Mouse (Mus musculus): ENCODE results near the gene Nptx2.

The Nptx2 gene

DNA sequence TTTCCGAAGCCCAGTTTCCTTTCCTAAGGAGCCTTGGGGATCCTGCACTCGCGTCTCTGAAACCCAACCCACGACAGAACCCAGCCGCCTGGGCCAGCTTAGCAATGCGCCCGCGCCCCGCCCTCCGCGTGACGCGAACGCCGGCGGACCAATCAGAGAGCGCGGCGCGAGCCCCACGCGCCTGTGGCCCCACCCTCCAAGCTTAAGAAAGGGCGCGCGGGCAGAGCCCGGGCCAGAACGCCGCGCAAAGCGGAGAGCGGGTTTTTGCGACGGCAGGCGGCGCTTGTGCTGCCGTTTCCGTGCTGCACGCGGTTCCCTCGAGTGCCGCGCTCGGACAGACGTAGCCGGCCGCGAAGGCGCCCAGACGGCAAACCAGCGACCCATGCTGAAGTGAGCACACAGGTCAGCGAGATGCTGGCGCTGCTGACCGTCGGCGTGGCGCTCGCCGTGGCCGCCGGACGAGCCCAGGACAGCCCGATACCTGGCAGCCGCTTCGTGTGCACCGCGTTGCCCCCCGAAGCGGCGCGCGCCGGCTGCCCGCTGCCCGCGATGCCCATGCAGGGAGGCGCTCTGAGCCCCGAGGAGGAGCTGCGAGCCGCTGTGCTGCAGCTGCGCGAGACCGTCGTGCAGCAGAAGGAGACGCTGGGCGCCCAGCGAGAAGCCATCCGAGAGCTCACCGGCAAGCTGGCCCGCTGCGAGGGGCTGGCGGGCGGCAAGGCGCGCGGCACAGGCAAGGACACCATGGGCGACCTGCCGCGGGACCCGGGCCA, at the start of gene Nptx2:
Gene Nptx2 (plus strand): TSS at position 250 of the 770 bp plus-strand sequence.
- peak; percentile 75 for DNase-seq (ENCODE audit: low spot score)

DNA sequence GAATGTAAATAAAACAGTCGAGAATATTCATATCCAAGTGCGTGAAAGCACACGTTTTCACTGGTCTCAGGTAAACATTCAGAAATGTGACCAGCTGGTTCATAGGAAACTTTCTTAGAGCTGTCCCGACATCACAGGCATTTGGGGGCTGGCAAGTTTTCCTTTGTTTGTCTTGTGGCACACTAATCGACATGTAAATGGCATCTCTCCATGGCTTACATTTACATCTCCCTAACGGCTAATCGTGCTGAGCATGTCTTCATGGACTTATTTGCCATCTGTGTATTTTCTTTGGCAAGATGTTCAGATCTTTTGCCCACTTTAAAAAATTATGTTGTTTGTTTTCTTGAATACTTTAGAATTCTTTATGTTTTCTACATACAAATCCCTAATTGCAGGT, 49.2 kb upstream of the Nptx2 start:
- DNase-seq (ENCODE audit: low spot score), result no peak

DNA sequence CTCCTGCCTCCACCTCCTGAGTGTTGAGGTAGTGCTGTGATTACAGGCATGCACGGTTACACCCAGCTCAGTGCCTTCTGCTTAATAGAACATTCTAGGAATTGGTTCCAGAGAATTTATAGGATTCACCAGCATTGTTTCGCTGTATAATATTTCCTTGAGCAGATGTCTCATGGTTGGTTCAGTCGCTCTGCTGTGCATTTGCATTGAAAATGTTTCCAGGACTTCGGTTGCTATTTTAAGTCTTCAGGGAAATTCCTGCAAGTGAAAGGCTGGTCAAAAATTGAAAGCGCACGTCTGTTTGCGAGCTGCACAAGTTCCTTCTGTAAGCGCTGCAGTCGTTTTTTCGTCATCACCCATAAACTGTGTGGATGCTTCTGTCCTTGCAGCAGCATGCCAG, 41.5 kb upstream of the Nptx2 start:
- DNase-seq (ENCODE audit: low spot score), result no peak

DNA sequence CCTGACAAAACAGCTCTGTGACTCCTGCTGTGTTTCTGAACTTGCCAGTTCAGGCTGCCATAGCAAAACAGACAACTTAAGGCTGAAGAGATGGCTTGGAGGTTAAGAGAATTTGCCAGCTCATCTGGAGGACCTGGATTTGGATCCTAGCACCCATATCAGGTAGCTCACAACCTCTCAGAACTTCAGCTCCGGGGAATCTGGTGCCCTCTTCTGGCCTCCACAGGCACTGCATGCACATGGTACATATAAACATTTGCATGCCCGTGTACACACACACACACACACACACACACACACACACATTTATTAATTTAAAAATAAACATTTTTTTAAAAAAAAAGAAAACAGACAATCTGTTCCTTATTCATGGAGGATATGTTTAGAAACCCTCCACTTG, 40.0 kb upstream of the Nptx2 start:
- no peak for DNase-seq (ENCODE audit: low spot score)

DNA sequence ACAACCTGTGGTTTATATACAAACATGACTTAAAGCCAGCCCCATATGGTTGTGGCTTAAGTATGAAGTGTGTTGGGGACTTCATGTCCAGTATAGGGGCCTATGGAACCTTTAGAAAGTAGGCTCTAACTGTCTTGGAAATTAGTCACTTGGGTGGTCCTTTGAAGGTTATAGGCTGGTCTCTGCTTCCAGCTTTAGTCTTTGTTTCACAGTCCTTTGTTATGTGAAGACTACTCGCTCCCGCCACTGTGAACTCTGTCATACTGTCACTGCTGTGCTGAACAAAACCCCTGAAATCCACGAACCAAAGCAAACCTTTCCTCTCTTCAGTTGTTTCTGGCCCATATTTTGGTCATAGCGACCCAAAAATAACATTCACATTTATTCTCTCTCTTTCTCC, 39.5 kb upstream of the Nptx2 start:
- no peak for DNase-seq (ENCODE audit: low spot score)

DNA sequence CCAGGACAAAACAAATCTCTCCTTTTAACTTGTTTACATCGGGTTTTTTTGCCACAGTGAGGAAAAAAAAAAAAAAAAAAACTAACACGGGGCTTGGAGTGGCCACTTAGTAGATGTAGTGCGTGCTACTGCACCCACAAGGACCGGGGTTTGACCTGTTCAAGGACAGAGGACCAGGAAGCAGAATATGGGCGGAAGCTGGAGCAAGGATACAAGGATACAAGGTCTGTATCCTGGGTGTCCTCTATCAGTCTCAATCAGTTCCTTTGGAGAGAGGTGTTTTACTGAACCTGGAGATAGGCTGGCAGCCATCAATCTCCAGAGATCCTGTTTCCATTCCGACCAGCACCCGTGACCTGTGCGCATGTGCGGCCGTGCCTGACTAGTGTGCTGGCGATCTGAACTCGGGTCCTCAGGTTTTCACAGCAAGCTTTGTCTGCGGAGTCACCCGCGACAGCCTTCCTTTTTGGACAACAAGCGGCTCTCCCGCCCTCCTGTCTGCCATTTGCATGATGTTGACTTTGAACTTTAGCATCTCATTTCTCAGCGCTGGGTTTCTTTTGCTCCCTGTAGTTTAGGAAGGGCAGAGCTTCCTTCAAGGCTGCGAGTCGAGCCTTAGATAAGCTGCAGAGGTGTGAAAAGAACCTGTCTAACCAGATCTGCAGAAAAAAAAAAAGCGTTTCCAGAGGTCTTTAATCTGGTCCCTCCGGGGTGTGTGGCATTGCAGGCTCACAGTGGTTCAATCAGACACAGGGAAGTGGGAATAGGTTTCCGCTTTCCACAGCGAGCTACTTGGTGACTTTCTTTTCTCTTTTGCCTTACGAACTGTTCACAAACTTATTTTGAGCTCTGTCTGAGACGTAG, 38.8 kb upstream of the Nptx2 start:
- DNase-seq (ENCODE audit: low spot score), result no peak

DNA sequence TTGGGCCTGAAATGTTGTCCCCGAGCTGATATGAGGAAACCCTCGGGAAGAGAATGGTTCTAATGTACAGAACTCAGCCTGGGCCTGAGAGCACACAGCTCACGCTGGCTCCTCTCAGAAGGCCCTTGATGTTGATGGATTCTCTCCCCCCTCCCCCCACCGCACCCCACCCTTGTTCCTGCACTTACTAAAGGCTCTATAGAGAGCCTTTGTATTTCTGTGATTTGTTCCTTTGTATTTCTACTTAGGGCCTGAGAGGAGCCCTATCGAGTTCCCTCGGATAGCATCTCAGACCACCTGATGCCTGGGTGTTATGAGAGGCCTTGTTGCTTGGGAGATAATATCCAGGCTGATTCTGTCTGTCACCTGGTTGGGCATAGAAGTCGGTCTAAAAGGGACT, 36.3 kb upstream of the Nptx2 start:
- DNase-seq (ENCODE audit: low spot score), result no peak

DNA sequence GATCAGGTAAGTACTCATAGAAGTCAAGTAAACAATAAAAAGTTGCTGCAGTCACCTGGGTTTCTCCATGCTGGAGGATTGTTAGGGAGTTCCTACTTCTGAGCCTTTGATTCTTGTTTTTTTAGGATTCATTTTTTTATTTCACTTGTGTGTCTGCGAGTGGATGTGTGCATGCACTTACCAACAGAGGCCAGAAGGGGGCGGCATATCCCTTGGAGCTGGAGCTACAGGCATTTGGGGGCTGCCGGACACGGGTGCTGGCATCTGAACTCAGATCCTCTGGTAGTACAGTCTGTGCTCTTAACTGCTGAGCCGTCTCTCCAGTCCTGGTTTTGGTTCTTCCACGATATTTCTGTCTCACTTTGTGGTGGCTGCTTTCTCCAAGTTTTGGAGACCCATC, 31.0 kb upstream of the Nptx2 start:
- no peak for DNase-seq (ENCODE audit: low spot score)

DNA sequence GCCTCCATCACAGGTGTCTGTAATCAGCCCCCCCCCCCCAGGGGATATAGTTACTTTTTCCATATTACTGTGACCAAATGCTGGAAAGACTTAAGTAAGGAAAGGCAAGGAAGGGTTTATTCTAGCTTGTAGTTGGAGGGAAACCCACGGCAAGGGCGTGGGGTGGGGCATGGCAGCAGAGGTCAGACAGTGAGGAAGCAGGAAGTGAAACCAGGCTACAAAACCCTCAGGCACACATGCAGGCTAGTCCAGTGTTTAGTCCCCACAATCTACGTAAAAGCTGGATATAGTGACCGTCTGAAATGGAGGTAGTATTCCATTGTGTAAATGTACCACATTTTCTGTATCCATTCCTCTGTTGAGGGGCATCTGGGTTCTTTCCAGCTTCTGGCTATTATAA, 30.5 kb upstream of the Nptx2 start:
- no peak for DNase-seq (ENCODE audit: low spot score)

DNA sequence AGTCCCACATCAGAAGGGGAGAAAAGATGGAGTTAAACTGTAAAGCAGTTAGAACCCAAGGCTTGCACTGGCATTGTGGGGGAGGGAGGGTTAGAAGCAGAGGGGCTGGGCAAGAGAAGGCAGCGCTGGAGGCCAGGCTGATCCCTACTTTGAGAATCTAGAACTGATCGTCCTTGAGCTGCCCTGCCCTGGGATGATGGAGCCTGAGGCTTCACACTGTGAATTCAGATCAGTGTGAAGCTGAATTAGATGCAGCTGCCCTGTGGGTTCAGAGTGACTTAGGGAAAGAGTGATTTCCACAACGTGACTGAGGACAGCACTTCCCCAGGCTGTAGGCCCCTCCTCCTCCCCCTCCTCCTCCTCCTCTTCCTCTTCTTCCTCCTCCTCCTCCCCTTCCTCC, 25.6 kb upstream of the Nptx2 start:
- no peak for DNase-seq (ENCODE audit: low spot score)

DNA sequence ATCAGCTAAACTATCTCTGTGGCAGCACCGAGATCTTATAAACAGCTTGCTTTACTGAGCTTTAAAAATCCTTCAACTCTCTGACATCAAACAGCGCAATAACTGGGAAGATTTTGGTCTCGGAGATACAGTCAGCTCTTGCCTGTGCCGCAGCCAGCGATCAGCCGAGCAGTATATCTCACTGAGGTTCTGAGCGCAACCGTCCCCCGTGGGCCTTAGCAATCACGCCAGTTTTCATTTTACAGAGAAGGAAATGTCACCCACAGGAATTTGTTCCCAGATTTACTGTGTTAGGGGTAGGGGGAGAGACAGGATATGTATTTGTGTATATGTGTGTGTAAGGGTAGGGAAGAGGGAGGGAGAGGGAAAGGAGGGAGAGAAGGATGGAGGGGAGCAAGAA, 20.9 kb upstream of the Nptx2 start:
- DNase-seq (ENCODE audit: low spot score), result no peak

DNA sequence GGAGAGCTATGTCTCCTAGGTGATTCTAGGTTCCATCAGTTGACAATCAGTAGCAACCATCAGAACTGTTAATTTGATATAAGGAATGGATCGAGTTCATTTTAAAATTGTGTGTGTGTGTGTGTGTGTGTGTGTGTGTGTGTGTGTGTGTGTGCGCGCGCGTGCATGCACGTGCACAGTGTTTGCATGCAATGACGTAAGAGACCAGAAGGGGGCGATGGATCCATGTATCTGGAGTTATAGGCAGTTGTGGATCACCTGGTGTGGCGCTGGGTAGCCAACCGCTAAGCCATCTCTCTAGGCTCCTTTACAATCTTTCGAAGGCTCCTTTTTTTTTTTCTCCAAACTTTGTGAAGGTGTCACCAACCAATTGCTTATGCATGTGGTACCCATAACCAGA, 16.6 kb upstream of the Nptx2 start:
- no peak for DNase-seq (ENCODE audit: low spot score)

DNA sequence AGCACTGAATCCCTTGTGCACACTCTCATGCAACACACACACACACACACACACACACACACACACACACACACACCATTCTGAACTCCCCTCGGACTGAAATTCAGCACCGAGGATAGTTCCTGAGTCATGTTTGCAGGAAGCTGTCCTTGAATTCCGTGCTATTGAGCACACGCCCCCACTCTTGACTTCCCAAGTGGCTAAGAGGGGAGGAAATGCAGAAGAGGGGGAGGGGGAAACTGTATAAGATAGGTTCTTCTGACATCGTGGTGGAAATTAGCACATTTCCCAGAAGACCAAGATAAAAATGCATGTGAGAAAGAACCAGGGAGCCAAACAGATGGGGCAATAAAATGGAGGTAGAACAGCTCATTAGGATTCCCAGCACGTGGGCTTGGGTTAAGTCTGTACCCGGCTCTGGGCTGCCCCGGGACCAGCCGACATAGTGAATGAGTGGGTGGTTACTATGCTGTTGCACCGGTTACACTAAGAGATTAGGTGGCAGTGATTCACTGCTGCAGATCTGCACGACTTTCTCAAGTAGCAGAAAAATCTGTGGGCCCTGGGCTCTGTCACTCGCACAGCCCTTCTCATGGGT, 2.9 kb upstream of the Nptx2 start:
- peak; percentile 16 for DNase-seq (ENCODE audit: low spot score)

DNA sequence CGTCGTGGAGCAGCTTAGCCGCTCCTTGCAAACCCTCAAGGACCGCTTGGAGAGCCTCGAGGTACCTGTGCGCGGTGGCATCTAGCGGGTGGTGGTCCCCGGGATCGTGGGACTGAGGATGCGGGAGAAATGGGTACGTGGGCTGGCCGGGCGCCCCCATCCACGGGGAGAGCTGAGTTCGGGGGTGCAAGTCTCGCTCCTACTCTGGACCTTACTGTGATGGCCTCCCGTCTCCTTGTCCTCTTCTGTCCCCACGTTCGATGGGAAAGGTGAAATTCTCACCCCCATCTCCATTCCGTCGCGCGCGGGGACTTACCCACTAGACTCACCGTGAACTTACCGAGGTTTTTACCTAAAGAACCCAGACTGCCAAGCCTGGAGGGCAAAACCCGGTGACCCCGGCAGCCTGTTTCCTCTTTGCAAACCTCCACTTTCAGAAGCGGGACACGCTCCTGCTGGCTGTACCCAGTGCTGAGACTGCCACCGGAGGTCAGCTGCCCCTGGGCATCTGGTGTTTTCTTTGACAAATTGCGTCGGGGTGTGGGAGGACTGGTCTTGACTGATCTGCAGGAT, 807 bp downstream of the Nptx2 start:
- DNase-seq (ENCODE audit: low spot score), result no peak

DNA sequence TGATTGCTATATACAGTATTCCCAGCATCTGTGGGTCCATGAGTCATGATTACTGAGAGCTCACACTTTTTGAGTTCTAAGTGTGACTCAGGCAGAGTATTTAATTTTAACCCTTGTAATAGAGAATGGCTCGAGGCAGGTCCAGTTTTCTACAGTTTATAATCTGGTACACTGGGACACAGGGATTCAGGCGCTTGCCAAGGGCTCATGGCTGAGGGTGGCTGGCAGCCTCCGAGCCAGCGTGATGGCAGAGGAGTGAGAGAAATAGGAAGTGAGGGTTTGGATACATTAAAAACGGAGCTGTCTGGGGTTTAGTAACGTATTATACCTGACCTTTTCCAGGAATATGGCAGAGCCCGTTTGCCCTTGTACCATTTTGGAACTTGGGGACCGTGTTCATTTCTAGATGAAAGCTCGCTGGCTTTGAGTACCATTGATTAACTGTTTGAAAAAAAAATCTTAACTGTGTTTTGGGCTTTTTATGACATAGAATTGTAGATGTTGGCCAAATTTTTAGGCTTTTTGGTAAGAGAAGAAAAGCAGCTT, 1.7 kb downstream of the Nptx2 start:
- no peak for DNase-seq (ENCODE audit: low spot score)

DNA sequence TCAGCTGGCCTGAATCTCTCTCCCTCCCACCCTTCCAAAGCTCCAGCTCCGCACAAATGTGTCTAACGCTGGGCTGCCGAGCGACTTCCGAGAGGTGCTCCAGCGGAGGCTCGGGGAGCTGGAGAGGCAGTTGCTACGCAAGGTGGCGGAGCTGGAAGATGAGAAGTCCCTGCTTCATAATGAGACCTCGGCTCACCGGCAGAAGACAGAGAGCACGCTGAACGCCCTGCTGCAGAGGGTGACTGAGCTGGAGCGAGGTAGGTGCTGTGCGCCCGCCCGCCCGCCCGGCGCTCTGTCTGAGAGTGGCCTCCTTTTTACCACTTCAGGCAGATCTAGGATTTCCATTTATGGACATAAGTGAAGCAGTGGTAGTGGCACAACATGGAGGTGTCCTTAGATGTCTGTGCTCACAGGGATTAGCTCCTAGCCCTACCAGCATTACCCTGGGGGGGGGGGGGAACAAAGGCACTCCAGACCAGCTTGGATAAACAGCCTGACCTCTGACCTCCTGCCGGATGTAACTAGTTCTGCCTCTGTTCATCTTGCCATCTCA, 2.5 kb downstream of the Nptx2 start:
- no peak for DNase-seq (ENCODE audit: low spot score)

DNA sequence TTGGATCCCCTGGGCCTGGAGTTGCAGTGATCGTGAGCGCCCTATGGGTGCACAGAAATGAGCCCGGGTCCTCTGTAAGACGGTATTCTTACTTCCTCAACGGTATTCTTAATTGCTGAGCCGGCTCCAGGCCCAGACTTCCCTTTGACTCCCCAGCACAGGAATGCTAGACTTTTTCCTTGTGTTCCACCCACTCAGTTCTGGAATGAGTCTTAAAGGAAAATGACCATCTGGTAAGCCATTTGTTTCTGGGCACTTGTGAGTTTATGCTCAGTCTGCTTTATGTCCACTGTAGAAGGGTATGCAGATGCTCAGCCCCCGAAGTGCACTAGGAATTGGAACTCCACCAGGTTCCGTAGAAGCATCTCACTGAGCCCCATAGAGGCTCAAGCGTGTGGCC, 4.3 kb downstream of the Nptx2 start:
- DNase-seq (ENCODE audit: low spot score), result peak; percentile 21

DNA sequence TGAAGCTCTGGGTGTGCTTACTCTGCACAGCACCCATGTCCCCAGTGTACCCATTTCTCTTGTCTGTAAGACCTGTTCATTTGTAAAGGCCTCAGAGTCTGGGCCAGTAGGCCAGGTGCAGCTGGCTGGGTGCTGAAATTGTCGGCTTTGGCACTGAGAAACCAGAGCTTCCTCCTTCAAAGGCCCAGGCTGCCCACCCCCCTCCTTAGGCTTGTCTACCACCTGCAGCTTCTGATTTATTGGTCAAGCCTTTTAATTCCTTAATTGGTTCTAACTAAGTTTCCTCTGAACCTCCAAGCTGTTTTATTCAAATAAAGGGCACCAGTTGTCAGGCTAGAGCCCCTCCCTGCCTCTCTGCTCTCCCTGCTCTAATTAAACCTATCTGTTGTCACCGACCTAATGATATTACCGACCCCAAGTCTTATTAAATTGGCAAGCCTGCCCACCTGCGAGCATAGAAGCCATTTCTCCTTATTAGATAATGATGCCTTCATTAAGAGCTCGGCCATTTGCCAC, 5.0 kb downstream of the Nptx2 start:
- no peak for DNase-seq (ENCODE audit: low spot score)

DNA sequence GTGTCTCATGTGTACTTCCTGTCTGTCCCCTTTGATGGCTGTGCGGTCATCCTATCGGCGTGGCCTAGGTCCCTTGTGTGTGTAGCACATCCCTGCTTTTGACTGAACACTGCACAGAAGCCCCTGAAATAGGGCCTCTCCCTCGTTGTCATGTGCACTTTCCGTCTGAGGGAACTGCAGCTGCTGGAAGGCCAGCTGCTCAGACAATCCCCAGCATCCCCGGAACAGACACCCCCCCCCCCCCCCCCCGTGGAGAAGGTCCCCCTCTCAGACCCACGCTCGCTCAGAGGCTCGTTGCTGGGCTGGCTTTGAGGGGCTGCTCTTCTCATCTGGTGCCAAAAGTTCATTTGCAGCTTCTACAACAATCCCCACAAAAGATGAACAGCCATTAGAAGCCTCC, 11.0 kb downstream of the Nptx2 start:
- no peak for DNase-seq (ENCODE audit: low spot score)

DNA sequence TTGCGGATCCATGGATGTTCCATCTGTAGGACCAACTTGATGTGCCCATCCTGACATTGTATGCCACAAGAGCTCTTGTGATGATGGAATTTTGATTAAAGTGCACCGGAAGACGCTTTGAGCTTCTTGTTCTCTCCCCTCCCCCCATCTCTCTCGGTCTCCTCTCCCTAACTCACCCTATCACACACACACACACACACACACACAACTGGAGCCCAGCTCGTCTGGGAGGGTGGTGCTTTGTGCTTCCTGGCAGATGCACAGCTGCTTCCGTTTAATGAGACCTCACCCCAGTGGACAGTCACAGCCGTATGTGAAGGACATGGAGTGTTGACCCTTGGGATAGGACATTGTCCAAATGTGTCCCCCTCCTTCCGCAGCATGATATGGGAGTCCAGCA, 11.7 kb downstream of the Nptx2 start:
- no peak for DNase-seq (ENCODE audit: low spot score)

DNA sequence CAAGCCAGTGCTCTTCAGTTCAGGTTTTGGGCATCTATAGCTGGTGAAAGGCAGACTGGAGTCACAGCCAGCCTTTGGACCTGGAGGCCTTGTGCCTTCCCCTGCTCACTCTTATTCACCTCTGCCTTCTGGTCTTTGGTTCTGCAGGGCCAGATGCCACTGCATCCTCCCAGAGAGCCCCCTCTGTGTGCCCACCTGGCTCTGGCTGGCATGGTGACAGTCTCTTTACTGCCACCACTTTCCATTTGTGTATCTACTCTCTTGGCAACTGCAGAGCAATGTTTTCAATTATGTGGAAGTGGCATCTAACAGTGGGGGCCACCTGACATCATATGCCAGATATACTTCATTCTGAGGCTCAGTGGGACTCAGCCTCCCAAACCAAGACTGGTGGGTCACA, 12.8 kb downstream of the Nptx2 start:
- DNase-seq (ENCODE audit: low spot score), result no peak

DNA sequence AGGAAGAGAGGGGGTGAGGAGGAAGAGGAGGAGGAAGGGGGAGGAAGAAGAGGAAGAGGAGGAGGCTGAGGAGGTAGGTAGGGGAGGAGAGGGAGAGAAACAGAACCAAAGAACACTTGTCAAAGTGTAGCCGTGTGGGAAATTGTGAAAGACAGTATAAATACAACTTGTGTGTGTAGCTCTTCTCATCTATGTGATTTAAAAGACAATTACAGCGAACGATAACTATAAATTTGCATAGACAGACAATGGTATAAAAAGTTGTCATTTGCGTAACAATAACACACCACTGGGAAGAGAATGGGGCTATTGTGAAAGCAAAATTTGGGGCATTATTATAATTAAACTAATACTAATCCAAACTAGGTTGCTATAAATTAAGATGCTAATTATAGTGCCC, 20.0 kb downstream of the Nptx2 start:
- no peak for DNase-seq (ENCODE audit: low spot score)
